Mouse (Mus musculus): ENCODE measurements around the gene Cdca5. TPM values are rescaled to one million over a fixed set of nuclear protein-coding genes. Genes with fewer than 3 reads are reported as not detected.

Gene Cdca5
- polyA plus RNA-seq, 1 experiment = 0.67 TPM

DNA sequence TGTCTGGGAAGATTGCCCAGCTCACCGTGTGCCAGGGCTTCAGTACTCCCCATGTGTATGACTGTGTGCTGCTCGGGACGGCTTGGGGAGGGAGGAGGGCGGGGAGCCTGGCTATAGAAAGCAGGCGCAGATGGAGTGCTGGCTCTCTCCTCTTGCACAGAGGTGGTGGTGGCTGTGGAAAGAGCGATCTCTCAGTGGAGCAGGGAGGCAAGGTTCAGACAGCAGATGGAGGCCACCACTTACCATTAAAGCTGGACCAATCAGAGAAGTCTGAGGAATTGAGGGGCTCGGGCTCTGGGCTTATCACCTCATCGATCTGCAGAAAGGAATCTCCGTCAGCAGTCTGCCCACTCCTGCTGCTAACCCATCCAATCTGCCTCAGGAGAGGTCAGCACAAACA is 2.6 kb upstream of the Cdca5 start, which contains the start of gene Gm28374:
Gm28374 (minus strand) TSS at position 101 of the 400 bp plus-strand sequence.
- 88% methylated on average over 9 of the region's 9 CpGs for WGBS
- TF ChIP-seq CTCF (conservative IDR thresholded peaks at IDR 0.05; ENCODE audit: insufficient read depth, insufficient read length, low read depth, low read length) = no peak
- no peak for TF ChIP-seq POLR2A (IDR thresholded peaks at IDR 0.05; ENCODE audit: low read depth, low read length)
- no peaks in the 10 kb centered on the region for H3K27me3 ChIP-seq (replicated peaks; ENCODE audit: control insufficient read depth, insufficient read depth, low read length)
- no peak for DNase-seq
- no peaks in the 10 kb centered on the region for H3K36me3 ChIP-seq (ENCODE audit: control insufficient read depth, insufficient read depth, low read length)
- H3K4me1 ChIP-seq (ENCODE audit: control insufficient read depth, insufficient read depth, low read length) = no peaks in the 10 kb centered on the region; the same call in 1 of the 2 replicates
- H3K4me3 ChIP-seq (ENCODE audit: insufficient read depth, low read depth, low read length) = no peak within 1 kb of the TSS
- H3K27ac ChIP-seq (ENCODE audit: insufficient read depth, low read depth, low read length) = no peak within 1 kb of the TSS

DNA sequence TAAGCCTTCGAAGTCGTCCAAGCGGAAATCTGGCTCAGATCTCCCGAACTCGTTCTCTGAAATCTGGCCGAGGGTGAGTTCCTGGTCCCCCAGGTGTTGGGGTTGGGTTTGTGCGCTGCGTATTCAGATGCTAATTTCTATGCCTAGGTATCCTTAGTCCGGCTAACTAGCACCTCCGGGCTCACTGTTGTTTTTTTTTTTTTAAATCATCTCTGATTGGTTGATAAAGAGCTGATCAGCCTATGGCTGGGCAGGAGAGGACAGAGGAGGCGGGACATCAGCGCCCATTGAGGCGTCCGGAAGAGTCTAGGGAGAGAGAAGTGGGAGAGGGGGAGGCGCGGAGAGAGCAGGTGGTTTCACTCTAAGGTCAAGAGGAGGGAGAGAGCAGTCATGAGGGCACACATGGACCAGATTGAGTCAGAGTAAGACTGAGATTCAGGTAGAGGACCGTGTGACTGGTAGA is 665 bp downstream of the Cdca5 start:
- Histone ChIP-seq H3K4me3 (ENCODE audit: insufficient read depth, low read depth, low read length) (peak overlapping the region; percentile 44), H3K4me1 (ENCODE audit: control insufficient read depth, insufficient read depth, low read length) (no peaks in the 10 kb centered on the region; the same call in 1 of the 2 replicates), H3K27ac (ENCODE audit: insufficient read depth, low read depth, low read length) (no peak overlapping the region), H3K36me3 (ENCODE audit: control insufficient read depth, insufficient read depth, low read length) (no peaks in the 10 kb centered on the region), H3K27me3 (replicated peaks; ENCODE audit: control insufficient read depth, insufficient read depth, low read length) (no peaks in the 10 kb centered on the region)
- TF ChIP-seq CTCF (conservative IDR thresholded peaks at IDR 0.05; ENCODE audit: insufficient read depth, insufficient read length, low read depth, low read length) (no peak), POLR2A (IDR thresholded peaks at IDR 0.05; ENCODE audit: low read depth, low read length) (no peak)
- WGBS = under 1% methylated on average over 17 of the region's 17 CpGs
- DNase-seq = peak; percentile 68

DNA sequence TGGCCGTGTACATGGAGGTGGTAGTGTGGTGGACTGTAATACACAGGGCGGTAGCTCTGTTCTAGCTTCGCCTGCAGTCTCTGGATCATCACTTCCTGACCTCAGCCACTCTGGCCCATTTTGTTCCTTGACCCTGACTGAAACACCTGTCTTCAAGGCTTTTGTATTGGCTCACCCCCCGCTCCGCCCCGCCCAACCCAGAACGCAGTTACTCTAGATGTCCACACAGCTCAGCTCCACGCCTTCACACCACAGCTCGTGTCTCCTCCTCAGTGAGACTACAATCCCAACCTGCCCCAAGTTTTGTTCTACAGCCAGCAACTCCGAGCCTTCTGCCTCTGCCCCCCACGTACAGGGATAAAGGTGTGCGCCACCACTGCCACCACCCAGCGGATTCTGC is 4.1 kb downstream of the Cdca5 start:
- WGBS = 90% methylated on average over 13 of the region's 13 CpGs

DNA sequence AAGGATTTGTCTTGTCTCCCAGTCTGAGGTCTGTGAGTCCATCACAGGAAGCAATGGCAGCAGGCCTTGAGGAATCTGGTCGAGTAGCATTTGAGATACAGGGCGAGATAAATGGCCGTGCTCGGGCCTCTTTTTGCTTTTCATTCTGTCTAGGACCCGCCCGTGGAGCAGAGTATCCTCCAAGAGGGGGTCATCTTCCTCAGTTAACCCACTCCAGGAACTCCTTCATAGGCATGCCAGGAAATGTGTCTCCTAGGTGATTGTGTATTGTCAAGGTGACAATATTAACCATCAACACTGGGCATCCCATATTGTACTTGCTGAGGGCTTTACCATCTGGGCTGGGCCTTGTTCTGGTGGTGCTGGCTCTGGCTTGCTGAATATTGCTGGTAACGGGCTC is 9.3 kb downstream of the Cdca5 start, which contains the start of gene AC131692.1:
AC131692.1 (plus strand) TSS at position 301 of the 400 bp plus-strand sequence.
- DNase-seq = no peak
- TF ChIP-seq POLR2A (IDR thresholded peaks at IDR 0.05; ENCODE audit: low read depth, low read length) = no peak
- no peak for TF ChIP-seq CTCF (conservative IDR thresholded peaks at IDR 0.05; ENCODE audit: insufficient read depth, insufficient read length, low read depth, low read length)
- H3K27me3 ChIP-seq (replicated peaks; ENCODE audit: control insufficient read depth, insufficient read depth, low read length) = no peaks in the 10 kb centered on the region
- H3K4me3 ChIP-seq (ENCODE audit: insufficient read depth, low read depth, low read length) = no peak within 1 kb of the TSS
- H3K36me3 ChIP-seq (ENCODE audit: control insufficient read depth, insufficient read depth, low read length) = no peaks in the 10 kb centered on the region
- WGBS = 92% methylated on average over 7 of the region's 7 CpGs
- H3K27ac ChIP-seq (ENCODE audit: insufficient read depth, low read depth, low read length) = no peak within 1 kb of the TSS
- no peaks in the 10 kb centered on the region for H3K4me1 ChIP-seq (ENCODE audit: control insufficient read depth, insufficient read depth, low read length)

More for the DNA sequence above, 4.1 kb downstream of the Cdca5 start:
- Histone ChIP-seq H3K4me3 (ENCODE audit: insufficient read depth, low read depth, low read length) (no peak overlapping the region), H3K36me3 (ENCODE audit: control insufficient read depth, insufficient read depth, low read length) (no peaks in the 10 kb centered on the region), H3K27me3 (replicated peaks; ENCODE audit: control insufficient read depth, insufficient read depth, low read length) (no peaks in the 10 kb centered on the region), H3K4me1 (ENCODE audit: control insufficient read depth, insufficient read depth, low read length) (no peaks in the 10 kb centered on the region; the same call in 1 of the 2 replicates), H3K27ac (ENCODE audit: insufficient read depth, low read depth, low read length) (no peak overlapping the region)
- no peak for DNase-seq
- TF ChIP-seq CTCF (conservative IDR thresholded peaks at IDR 0.05; ENCODE audit: insufficient read depth, insufficient read length, low read depth, low read length) (no peak), POLR2A (IDR thresholded peaks at IDR 0.05; ENCODE audit: low read depth, low read length) (no peak)

DNA sequence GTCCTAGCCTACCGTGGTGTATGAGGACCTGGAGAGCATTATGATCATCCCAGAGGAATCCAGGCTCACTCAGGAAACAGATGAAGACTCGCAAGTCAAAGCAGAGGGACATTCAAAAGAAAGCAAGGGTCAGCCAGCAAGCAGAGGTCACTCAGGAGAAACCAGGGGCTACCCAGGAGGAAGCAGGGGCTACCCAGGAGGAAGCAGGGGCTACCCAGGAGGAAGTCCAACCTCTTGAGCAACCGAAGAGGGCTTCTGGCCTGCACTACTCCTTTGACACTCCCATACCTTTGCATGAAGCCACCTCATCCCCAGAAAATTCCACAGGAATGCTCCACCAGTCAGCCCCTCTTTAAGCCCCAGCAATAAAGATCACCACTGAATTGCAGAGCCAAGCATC is 13.1 kb downstream of the Cdca5 start:
- WGBS = 86% methylated on average over 3 of the region's 3 CpGs
- Histone ChIP-seq H3K4me1 (ENCODE audit: control insufficient read depth, insufficient read depth, low read length) (no peaks in the 10 kb centered on the region), H3K27me3 (replicated peaks; ENCODE audit: control insufficient read depth, insufficient read depth, low read length) (no peaks in the 10 kb centered on the region), H3K4me3 (ENCODE audit: insufficient read depth, low read depth, low read length) (no peak overlapping the region), H3K27ac (ENCODE audit: insufficient read depth, low read depth, low read length) (no peak overlapping the region), H3K36me3 (ENCODE audit: control insufficient read depth, insufficient read depth, low read length) (no peaks in the 10 kb centered on the region)
- TF ChIP-seq POLR2A (IDR thresholded peaks at IDR 0.05; ENCODE audit: low read depth, low read length) = no peak
- TF ChIP-seq CTCF (conservative IDR thresholded peaks at IDR 0.05; ENCODE audit: insufficient read depth, insufficient read length, low read depth, low read length) = no peak
- DNase-seq = peak; percentile 19

DNA sequence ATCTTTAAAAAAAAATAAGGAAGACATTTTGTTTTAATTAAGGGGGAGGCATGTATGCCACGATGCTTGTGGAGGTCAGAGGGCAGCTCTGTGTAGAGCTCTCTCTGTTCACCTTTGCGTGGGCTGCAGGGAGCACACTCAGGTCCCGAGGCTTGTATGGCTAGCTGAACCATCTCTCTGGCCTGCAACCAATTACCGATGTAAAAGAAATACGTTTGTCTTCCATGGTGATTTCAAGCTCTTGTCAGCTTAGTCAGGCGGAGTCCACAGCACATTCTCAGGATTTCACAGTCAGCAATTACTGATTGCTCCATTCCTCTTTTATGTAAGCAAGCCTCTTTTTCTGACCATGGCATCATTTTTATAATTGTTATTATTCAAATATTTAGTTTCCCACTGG is 16.4 kb downstream of the Cdca5 start:
- Histone ChIP-seq H3K36me3 (ENCODE audit: control insufficient read depth, insufficient read depth, low read length) (no peaks in the 10 kb centered on the region), H3K27ac (ENCODE audit: insufficient read depth, low read depth, low read length) (no peak overlapping the region), H3K4me1 (ENCODE audit: control insufficient read depth, insufficient read depth, low read length) (no peaks in the 10 kb centered on the region), H3K27me3 (replicated peaks; ENCODE audit: control insufficient read depth, insufficient read depth, low read length) (no peaks in the 10 kb centered on the region), H3K4me3 (ENCODE audit: insufficient read depth, low read depth, low read length) (no peak overlapping the region)
- WGBS = 70% methylated on average over 6 of the region's 6 CpGs
- TF ChIP-seq CTCF (conservative IDR thresholded peaks at IDR 0.05; ENCODE audit: insufficient read depth, insufficient read length, low read depth, low read length) (no peak), POLR2A (IDR thresholded peaks at IDR 0.05; ENCODE audit: low read depth, low read length) (no peak)
- DNase-seq = no peak

DNA sequence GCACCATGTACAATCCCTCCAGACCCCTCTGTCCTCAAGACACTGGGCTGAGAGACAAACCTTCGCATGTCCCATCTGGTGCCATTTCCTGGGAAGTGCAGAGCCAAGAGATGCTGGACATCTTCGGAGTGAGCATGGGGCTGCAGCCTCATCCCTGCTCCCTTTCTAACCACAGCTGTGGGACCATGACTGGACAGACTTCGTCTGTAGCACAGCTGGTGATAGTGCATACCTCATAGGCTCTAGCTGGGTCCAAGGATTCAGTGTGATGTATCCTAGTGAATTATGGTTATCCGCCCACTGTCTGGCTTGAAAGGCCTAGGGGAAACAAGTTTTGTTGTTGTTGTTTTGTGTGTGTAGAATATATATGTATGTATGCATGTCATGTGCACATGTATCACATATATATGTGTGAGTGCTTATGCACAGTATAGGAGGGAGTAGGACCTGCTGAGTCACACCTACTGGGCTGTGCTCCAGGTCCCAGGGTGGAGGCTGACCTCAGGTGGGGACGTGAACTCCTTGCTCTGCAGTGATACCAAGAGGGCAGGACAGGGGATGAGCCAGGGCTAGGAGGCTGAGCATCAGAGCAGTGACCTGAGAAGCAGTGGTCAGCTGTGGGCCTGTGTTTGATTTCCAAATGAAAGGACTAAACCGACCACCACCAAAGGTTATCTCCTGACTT is 17.5 kb downstream of the Cdca5 start:
- no peak for DNase-seq
- WGBS = 71% methylated on average over 6 of the region's 6 CpGs
- H3K27ac ChIP-seq (ENCODE audit: insufficient read depth, low read depth, low read length) = no peak overlapping the region
- H3K27me3 ChIP-seq (replicated peaks; ENCODE audit: control insufficient read depth, insufficient read depth, low read length) = no peaks in the 10 kb centered on the region
- no peak overlapping the region for H3K4me3 ChIP-seq (ENCODE audit: insufficient read depth, low read depth, low read length)
- H3K4me1 ChIP-seq (ENCODE audit: control insufficient read depth, insufficient read depth, low read length) = no peaks in the 10 kb centered on the region
- H3K36me3 ChIP-seq (ENCODE audit: control insufficient read depth, insufficient read depth, low read length) = no peaks in the 10 kb centered on the region
- TF ChIP-seq POLR2A (IDR thresholded peaks at IDR 0.05; ENCODE audit: low read depth, low read length) (no peak), CTCF (conservative IDR thresholded peaks at IDR 0.05; ENCODE audit: insufficient read depth, insufficient read length, low read depth, low read length) (no peak)
